Mouse (Mus musculus) mesoderm, embryonic 11.5 days (tissue): ENCODE results near the gene Spaca5.
A peak's percentile ranks its signal among the peaks of the same experiment; 100 is the strongest.

Source experiments
- DNase-seq: peaks from one replicate; pipeline ENCODE4 v3.0.0-alpha.2; 2012; ENCODE audit warnings: low read depth, low spot score

Gene Spaca5

DNA sequence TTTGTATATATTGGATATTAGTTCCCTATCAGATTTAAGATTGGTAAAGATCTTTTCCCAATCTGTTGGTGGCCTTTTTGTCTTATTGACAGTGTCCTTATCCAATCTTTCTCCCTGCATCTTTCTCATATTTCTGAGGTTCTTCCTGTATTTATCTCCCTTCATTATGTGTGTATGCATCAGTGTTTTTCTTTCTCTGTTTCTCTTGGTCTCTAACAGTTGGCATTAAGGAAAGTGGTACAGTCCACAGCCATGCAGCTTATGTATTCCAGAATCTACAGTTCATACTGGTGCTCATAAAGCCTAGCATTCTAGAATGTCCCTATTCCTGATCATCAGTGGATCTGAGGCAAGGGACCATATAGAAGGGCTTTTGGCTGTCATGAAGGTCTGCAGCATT lies at the start of gene Spaca5:
Gene Spaca5 (plus strand): TSS at position 301 of the 400 bp plus-strand sequence.
- DNase-seq, result no peak

DNA sequence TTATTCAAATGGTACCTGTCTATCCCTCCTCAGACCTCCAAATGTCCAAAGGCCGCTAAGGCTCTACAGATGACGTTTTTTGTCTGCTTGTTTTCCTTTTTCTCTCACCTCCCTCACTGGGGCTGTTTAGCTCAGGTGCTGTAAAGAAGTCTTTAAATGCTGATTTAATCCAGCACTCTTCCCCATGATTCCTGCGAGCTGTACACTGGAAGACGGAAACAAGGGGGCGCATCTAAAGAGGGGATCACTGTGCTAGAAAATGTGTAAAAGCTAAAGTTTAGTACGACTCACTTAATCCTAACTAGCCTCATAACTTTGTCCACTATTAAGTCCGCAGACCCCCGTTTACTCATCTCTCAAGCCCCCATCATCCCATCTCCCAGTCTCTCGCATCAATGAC lies 6.7 kb upstream of the Spaca5 start:
- peak; percentile 0 for DNase-seq

DNA sequence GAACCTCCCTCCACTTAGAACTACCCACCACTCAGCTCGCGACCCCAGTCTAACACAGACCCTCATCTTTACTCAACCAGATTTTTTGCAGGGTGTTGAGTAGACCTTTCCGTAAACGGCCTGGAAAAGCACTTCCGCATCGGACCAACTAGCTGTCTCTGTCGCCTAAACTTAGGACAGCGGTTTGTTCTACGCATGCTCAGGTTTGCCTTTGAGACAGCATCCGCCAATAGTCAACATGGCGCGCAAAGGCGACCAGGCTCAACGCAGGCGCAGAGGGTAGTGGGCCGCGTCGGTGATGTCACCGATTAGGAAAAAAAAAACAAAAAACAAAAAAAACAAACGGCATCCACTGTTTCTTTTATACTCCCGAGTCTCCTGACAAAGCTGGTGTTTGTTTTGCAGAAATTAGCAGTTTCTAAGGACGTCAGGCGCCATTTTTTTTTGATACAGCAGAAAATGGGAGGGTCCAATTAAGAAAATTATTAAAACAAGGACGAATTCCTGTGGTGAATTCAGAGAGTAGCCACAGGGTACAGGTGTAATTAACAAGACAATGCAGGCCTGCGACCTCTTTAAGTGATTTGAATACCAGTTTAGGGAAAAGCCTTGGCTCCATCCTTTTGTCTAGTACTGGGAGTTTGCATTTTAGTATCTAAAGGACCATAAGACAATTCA lies 6.2 kb upstream of the Spaca5 start, which contains the start of gene Zfp182:
Gene Zfp182 (minus strand): TSS at position 451 of the 678 bp plus-strand sequence.
- DNase-seq, result peak; percentile 75

DNA sequence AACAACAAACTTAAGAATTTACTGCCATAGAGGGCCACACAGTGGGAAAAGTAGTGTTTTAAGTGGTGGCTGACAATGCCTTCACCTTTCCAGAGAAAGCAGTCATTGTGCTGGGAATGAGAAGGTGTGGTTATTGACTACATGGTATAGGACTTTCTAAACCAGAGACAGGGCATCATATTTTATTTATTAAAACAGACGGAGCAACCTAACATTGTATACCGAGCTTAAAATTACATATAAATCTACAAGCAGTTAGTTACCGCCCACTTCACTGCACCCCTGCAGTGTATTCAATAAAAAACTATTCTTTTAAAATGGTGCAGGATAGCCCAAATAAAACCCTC lies 5.7 kb upstream of the Spaca5 start:
- no peak for DNase-seq

DNA sequence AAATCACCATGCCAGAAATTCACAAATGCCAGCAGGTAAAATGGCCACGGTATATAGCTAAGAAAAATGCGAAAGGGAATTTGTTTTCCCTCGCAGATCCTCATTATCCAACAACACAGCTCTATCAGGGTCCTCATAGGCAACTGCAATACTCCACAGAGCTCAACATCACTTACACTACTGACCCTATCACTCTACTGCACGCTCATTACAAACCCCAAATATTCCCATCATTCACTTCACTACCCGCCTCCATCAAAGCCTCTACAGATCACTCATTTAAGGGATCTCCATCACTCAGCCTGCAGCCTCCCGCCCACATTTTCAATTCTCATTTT lies 20.4 kb downstream of the Spaca5 start:
- DNase-seq, result no peak

DNA sequence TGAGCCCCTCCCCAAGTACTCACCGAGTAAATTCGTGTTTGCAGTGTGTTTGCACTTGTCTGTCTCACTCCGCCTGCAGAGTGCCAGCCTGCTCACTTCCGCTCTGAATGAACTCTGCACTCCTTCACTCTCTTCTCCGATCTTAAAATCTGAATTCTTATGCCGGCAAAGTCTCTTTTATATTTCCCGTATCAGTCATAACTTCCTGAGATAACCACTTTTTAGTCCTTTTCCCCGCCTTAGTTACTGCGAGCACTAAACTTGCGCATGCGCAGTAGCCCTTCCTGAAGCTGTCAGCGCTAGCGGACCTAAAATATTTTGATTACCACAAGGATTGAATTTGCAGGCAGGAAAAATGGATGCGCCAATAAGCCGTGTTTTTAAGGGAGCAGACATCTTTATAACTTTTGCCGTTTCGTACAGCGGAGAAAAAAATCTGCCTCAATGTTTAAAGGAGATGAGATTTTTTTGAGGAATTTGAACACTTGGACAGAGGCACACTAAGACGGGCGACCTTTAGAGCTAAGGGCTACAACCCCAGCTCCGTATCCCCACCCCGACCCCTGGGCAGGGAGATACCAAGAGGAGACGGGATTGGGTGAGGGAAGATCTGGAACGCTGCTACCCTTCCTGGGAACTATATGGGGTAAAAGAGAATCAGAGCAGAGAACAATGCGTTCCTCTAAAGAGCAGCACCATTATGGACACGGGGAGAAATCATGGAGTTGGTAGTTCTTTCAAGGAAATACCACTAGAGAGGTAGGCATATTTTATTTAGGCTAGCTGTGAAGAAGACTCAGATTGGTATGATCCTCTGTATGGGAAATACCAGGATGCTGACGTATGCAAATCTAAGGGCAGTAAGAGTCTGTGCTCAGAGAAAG lies 21.0 kb downstream of the Spaca5 start, which contains the start of gene Zfp300:
Gene Zfp300 (minus strand): TSS at position 545 of the 884 bp plus-strand sequence.
- peak; percentile 78 for DNase-seq

DNA sequence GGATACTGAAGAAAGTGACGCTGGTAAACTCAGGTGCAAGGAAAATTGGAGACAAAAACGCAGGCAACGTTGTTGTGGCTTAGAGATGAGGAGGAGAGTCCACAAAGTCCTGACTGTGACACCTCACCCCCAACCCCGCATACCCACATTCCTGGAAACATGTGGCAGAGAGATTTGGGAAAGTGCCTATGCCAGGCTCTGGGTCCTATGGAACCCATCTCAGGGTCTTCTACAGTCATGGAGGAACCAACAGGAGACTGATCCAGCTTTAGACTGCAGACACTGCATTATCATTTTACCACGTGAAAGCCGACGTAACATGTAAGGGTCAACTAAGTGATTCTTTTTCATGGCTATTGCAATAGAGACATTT lies 21.6 kb downstream of the Spaca5 start:
- DNase-seq, result no peak

DNA sequence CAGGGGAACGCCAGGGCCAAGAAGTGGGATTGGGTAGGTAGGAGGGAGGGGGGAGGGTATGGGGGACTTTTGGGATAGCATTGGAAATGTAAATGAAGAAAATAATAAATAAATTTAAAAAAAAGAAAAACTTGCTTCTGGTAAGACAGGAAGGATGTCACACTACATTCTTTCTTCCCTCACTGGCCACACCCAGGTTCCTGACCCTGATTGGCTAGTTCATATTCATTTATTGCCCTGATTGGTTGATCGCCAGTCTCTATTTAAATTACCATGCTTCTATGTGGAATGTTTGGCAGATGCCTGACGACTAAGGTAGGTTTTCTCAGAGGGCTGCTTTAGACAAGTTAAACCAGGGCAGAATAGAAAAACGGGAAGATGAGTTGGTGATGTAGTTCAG lies 47.3 kb downstream of the Spaca5 start, which contains the start of gene Ssxa1:
Gene Ssxa1 (plus strand): TSS at position 301 of the 400 bp plus-strand sequence.
- no peak for DNase-seq
